19 mouse cellular contexts compared by ENCODE assay signal in the genomic region with DNA sequence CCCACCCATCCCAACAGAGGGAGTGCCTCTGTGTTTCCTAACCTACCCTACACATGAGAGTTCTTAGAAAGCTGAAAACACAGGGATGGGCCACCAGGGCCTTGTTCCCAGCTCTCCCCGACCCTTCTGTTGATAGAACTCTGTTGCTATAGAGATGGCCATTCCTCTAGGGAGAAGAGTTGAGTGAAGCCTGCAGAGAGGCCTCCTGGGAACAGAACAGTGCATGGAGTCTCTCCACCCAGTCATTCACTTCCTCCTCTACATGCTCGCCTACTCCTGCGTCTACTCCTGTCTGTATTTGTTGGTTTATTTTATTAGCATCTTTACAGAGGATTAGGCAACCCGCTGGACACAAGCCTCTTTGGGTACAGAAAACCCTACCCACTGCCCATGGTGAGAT. TPM values are rescaled to one million over a fixed set of nuclear protein-coding genes. Genes with fewer than 3 reads are reported as not detected.
"Had no signal": no experiment of that assay in that cellular context is flagged by ENCODE, and none has a peak within 500 bp of the region (broad histone marks: within the 10 kb centered on the region; RNA-seq: fewer than 3 reads in every experiment).

No protein-coding gene starts in this region.

- H3K9me3 ChIP-seq: lung, embryonic 15.5 days; midbrain, embryonic 13.5 days; midbrain, embryonic 15.5 days; neural tube, embryonic 12.5 days; stomach, embryonic 15.5 days had no signal

- ATAC-seq: liver, postnatal 0 days; lung, postnatal 0 days; midbrain, embryonic 13.5 days; midbrain, embryonic 15.5 days had no signal

- DNase-seq: liver, postnatal 0 days; lung, adult 2 months; lung, postnatal 14 days; lung, postnatal 36 days; right cerebral cortex, postnatal 14 days; thymus, adult 2 months; thymus, postnatal 25 days; thymus, postnatal 4 days had no signal

- H3K36me3 ChIP-seq: lung, embryonic 15.5 days; midbrain, embryonic 13.5 days; midbrain, embryonic 15.5 days; neural tube, embryonic 12.5 days; stomach, embryonic 15.5 days had no signal

- H3K27ac ChIP-seq: lung, embryonic 15.5 days; macrophage; midbrain, embryonic 13.5 days; midbrain, embryonic 15.5 days; neural tube, embryonic 12.5 days; stomach, embryonic 15.5 days; stomach, postnatal 0 days had no signal

- H3K4me1 ChIP-seq: lung, embryonic 15.5 days; neural tube, embryonic 12.5 days; stomach, embryonic 15.5 days had no signal

- H3K4me2 ChIP-seq: lung, embryonic 15.5 days; midbrain, embryonic 11.5 days; midbrain, embryonic 13.5 days; midbrain, embryonic 15.5 days; neural tube, embryonic 12.5 days; stomach, embryonic 15.5 days had no signal

- H3K4me3 ChIP-seq: lung, embryonic 15.5 days; megakaryocyte, embryonic 14.5 days; midbrain, embryonic 13.5 days; midbrain, embryonic 15.5 days; neural tube, embryonic 12.5 days; stomach, embryonic 15.5 days had no signal

- H3K27me3 ChIP-seq: lung, embryonic 15.5 days; midbrain, embryonic 13.5 days; midbrain, embryonic 15.5 days; neural tube, embryonic 12.5 days; stomach, embryonic 15.5 days had no signal

- H3K9ac ChIP-seq: liver, postnatal 0 days; lung, embryonic 15.5 days; midbrain, embryonic 13.5 days; midbrain, embryonic 15.5 days; neural tube, embryonic 12.5 days; stomach, embryonic 15.5 days had no signal

RNA-seq across cellular contexts. Expression of a gene that starts 22.9 kb away (rescaled TPM):
- polyA plus RNA-seq: liver, postnatal 0 days; lung, adult 2 months; lung, embryonic 15.5 days; macrophage; stomach, postnatal 0 days; urinary bladder, adult 2 months had no signal
